Mouse (Mus musculus) subcutaneous adipose tissue, adult 2 months (tissue): ENCODE measurements around the gene Plin2. TPM values are rescaled to one million over a fixed set of nuclear protein-coding genes. Genes with fewer than 3 reads are reported as not detected.

Source experiments
- polyA plus RNA-seq: library from polyadenylated mRNA; depleted of rRNA; stranded (reverse); fragments of >200 nt; gene quantifications from 2 replicates; pipeline ENCODE4 v1.2.3, GENCODE M21; 2012; ENCODE audit warnings: low replicate concordance; rRNA removed

The Plin2 gene
- polyA plus RNA-seq, result 437 and 883 TPM in 2 replicates

GRCm38 (mm10) chr4:86669780-86670201, at the start of gene Plin2:
Gene Plin2 (minus strand): TSS chr4:86670060.

GRCm38 (mm10) chr4:86611524-86612288, 58.2 kb downstream of the Plin2 start, which contains the start of gene Haus6:
Gene Haus6 (minus strand): TSS chr4:86612055.

Other genes starting within 250 kb of the Plin2 start
- gene Saxo1, start 111.7 kb downstream of the Plin2 start, polyA plus RNA-seq, result 0.09 TPM in 1 of 2 replicates, not detected in the other
- gene Rraga, start 94.4 kb downstream of the Plin2 start, polyA plus RNA-seq, result 59.9 and 68.8 TPM in 2 replicates
- gene Haus6, start 58.0 kb downstream of the Plin2 start, polyA plus RNA-seq, result 1.5 and 8.8 TPM in 2 replicates
- gene Dennd4c, start 78.5 kb upstream of the Plin2 start, polyA plus RNA-seq, result 6.5 and 15.2 TPM in 2 replicates
- gene Rps6, start 187.4 kb upstream of the Plin2 start, polyA plus RNA-seq, result 370 and 825 TPM in 2 replicates
- 19.9 and 35.1 TPM in 2 replicates for gene Acer2, start 204.3 kb upstream of the Plin2 start, polyA plus RNA-seq